Mouse (Mus musculus) cerebellum, adult 2 months (tissue): ENCODE measurements around the gene Krtap5-3.

Source experiments
- CTCF ChIP-seq: fragments of 200-500 bp; IDR thresholded peaks from 2 replicates; pipeline ENCODE4 v1.5.1; 2011; ENCODE audit warnings: low read depth, mild to moderate bottlenecking, control low read depth, low read length, moderate library complexity, borderline replicate concordance; ENCODE audit not compliant: insufficient read depth
- POLR2A ChIP-seq: fragments of 200-500 bp; IDR thresholded peaks from 2 replicates; pipeline ENCODE4 v1.6.1; 2011; ENCODE audit warnings: low read length, control low read depth, borderline replicate concordance; ENCODE audit not compliant: insufficient read depth

- TF ChIP-seq CTCF (no peak), POLR2A (no peak)
Measured at GRCm38 (mm10) chr7:142240978-142241377, 39.8 kb downstream of the Krtap5-3 start, which contains the start of gene Gm40460.
